Mouse (Mus musculus): ENCODE data around the gene Lamtor2. TPM values are rescaled to one million over a fixed set of nuclear protein-coding genes. Genes with fewer than 3 reads are reported as not detected.

Lamtor2 gene
- polyA plus RNA-seq, 1 experiment: 46.9 TPM

- no peak for TF ChIP-seq POLR2A (IDR thresholded peaks at IDR 0.05; ENCODE audit: control insufficient read depth, low read depth, low read length)
- TF ChIP-seq CTCF (IDR thresholded peaks at IDR 0.05; ENCODE audit: control insufficient read depth, insufficient read depth, insufficient replicate concordance, low read depth, low read length): no peak
- Histone ChIP-seq H3K4me1 (ENCODE audit: control insufficient read depth, insufficient read depth, low read length) (no peaks in the 10 kb centered on the region), H3K4me3 (ENCODE audit: control insufficient read depth, low read depth, low read length) (no peak overlapping the region), H3K27me3 (ENCODE audit: control insufficient read depth, insufficient read depth, low read length) (no peaks in the 10 kb centered on the region), H3K27ac (ENCODE audit: control insufficient read depth, insufficient read depth, low read depth, low read length) (no peak overlapping the region), H3K36me3 (ENCODE audit: control insufficient read depth, insufficient read depth, low read length) (peaks cover 7% of the 10 kb centered on the region)
Measured at GRCm38 (mm10) chr3:88566536-88567061, 13.7 kb upstream of the Lamtor2 start.

GRCm38 (mm10) chr3:88566116-88566515, 13.2 kb upstream of the Lamtor2 start:
- Histone ChIP-seq H3K27ac (ENCODE audit: control insufficient read depth, insufficient read depth, low read depth, low read length) (no peak overlapping the region), H3K36me3 (ENCODE audit: control insufficient read depth, insufficient read depth, low read length) (peaks cover 7% of the 10 kb centered on the region), H3K27me3 (ENCODE audit: control insufficient read depth, insufficient read depth, low read length) (no peaks in the 10 kb centered on the region), H3K4me3 (ENCODE audit: control insufficient read depth, low read depth, low read length) (no peak overlapping the region), H3K4me1 (ENCODE audit: control insufficient read depth, insufficient read depth, low read length) (no peaks in the 10 kb centered on the region)
- TF ChIP-seq POLR2A (IDR thresholded peaks at IDR 0.05; ENCODE audit: control insufficient read depth, low read depth, low read length): no peak
- no peak for TF ChIP-seq CTCF (IDR thresholded peaks at IDR 0.05; ENCODE audit: control insufficient read depth, insufficient read depth, insufficient replicate concordance, low read depth, low read length)

- TF ChIP-seq CTCF (IDR thresholded peaks at IDR 0.05; ENCODE audit: control insufficient read depth, insufficient read depth, insufficient replicate concordance, low read depth, low read length): no peak
- TF ChIP-seq POLR2A (IDR thresholded peaks at IDR 0.05; ENCODE audit: control insufficient read depth, low read depth, low read length): no peak
- Histone ChIP-seq H3K4me1 (ENCODE audit: control insufficient read depth, insufficient read depth, low read length) (no peaks in the 10 kb centered on the region), H3K27me3 (ENCODE audit: control insufficient read depth, insufficient read depth, low read length) (no peaks in the 10 kb centered on the region), H3K27ac (ENCODE audit: control insufficient read depth, insufficient read depth, low read depth, low read length) (no peak overlapping the region), H3K36me3 (ENCODE audit: control insufficient read depth, insufficient read depth, low read length) (peaks cover 11% of the 10 kb centered on the region), H3K4me3 (ENCODE audit: control insufficient read depth, low read depth, low read length) (peak overlapping the region; percentile 50)
Measured at GRCm38 (mm10) chr3:88563966-88564365, 11.1 kb upstream of the Lamtor2 start.

GRCm38 (mm10) chr3:88563442-88563841, 10.6 kb upstream of the Lamtor2 start:
- H3K27me3 ChIP-seq (ENCODE audit: control insufficient read depth, insufficient read depth, low read length): no peaks in the 10 kb centered on the region
- H3K36me3 ChIP-seq (ENCODE audit: control insufficient read depth, insufficient read depth, low read length): peaks cover 11% of the 10 kb centered on the region
- TF ChIP-seq POLR2A (IDR thresholded peaks at IDR 0.05; ENCODE audit: control insufficient read depth, low read depth, low read length) (no peak), CTCF (IDR thresholded peaks at IDR 0.05; ENCODE audit: control insufficient read depth, insufficient read depth, insufficient replicate concordance, low read depth, low read length) (no peak)
- H3K27ac ChIP-seq (ENCODE audit: control insufficient read depth, insufficient read depth, low read depth, low read length): 0 out of 2 replicates have a peak overlapping the region, but pooled peaks have one; percentile 18
- H3K4me3 ChIP-seq (ENCODE audit: control insufficient read depth, low read depth, low read length): peak overlapping the region; percentile 50
- no peaks in the 10 kb centered on the region for H3K4me1 ChIP-seq (ENCODE audit: control insufficient read depth, insufficient read depth, low read length)

GRCm38 (mm10) chr3:88561989-88562388, 9.1 kb upstream of the Lamtor2 start:
- TF ChIP-seq CTCF (IDR thresholded peaks at IDR 0.05; ENCODE audit: control insufficient read depth, insufficient read depth, insufficient replicate concordance, low read depth, low read length): no peak
- TF ChIP-seq POLR2A (IDR thresholded peaks at IDR 0.05; ENCODE audit: control insufficient read depth, low read depth, low read length): no peak
- Histone ChIP-seq H3K4me1 (ENCODE audit: control insufficient read depth, insufficient read depth, low read length) (no peaks in the 10 kb centered on the region), H3K36me3 (ENCODE audit: control insufficient read depth, insufficient read depth, low read length) (peaks cover 11% of the 10 kb centered on the region), H3K4me3 (ENCODE audit: control insufficient read depth, low read depth, low read length) (peak overlapping the region; percentile 4; the same call in 1 of the 2 replicates), H3K27me3 (ENCODE audit: control insufficient read depth, insufficient read depth, low read length) (no peaks in the 10 kb centered on the region), H3K27ac (ENCODE audit: control insufficient read depth, insufficient read depth, low read depth, low read length) (no peak overlapping the region)

- Histone ChIP-seq H3K27me3 (ENCODE audit: control insufficient read depth, insufficient read depth, low read length) (no peaks in the 10 kb centered on the region), H3K36me3 (ENCODE audit: control insufficient read depth, insufficient read depth, low read length) (peaks cover 9% of the 10 kb centered on the region), H3K4me3 (ENCODE audit: control insufficient read depth, low read depth, low read length) (no peak overlapping the region), H3K4me1 (ENCODE audit: control insufficient read depth, insufficient read depth, low read length) (peaks cover 3% of the 10 kb centered on the region), H3K27ac (ENCODE audit: control insufficient read depth, insufficient read depth, low read depth, low read length) (no peak overlapping the region)
- TF ChIP-seq POLR2A (IDR thresholded peaks at IDR 0.05; ENCODE audit: control insufficient read depth, low read depth, low read length) (no peak), CTCF (IDR thresholded peaks at IDR 0.05; ENCODE audit: control insufficient read depth, insufficient read depth, insufficient replicate concordance, low read depth, low read length) (no peak)
Measured at GRCm38 (mm10) chr3:88559596-88559995, 6.7 kb upstream of the Lamtor2 start.

- TF ChIP-seq POLR2A (IDR thresholded peaks at IDR 0.05; ENCODE audit: control insufficient read depth, low read depth, low read length) (no peak), CTCF (IDR thresholded peaks at IDR 0.05; ENCODE audit: control insufficient read depth, insufficient read depth, insufficient replicate concordance, low read depth, low read length) (no peak)
Measured at GRCm38 (mm10) chr3:88556616-88557015, 3.7 kb upstream of the Lamtor2 start.

More at GRCm38 (mm10) chr3:88556616-88557015, 3.7 kb upstream of the Lamtor2 start:
- Histone ChIP-seq H3K4me1 (ENCODE audit: control insufficient read depth, insufficient read depth, low read length) (peaks cover 9% of the 10 kb centered on the region), H3K27ac (ENCODE audit: control insufficient read depth, insufficient read depth, low read depth, low read length) (no peak overlapping the region), H3K27me3 (ENCODE audit: control insufficient read depth, insufficient read depth, low read length) (no peaks in the 10 kb centered on the region), H3K4me3 (ENCODE audit: control insufficient read depth, low read depth, low read length) (no peak overlapping the region), H3K36me3 (ENCODE audit: control insufficient read depth, insufficient read depth, low read length) (peaks cover 4% of the 10 kb centered on the region)

All from testis, adult 2 months (tissue).